Mouse (Mus musculus) fibroblast of lung, adult 2 months (primary cell): ENCODE measurements around the gene Olfr887.

Experiments used
- DNase-seq: peaks from one replicate; pipeline ENCODE4 v3.0.0-alpha.2; 2011; ENCODE audit warnings: low read depth

Olfr887 gene

GRCm38 (mm10) chr9:38083772-38084171 is at the start of gene Olfr887:
Gene Olfr887 (plus strand): TSS chr9:38084072.
- no peak for DNase-seq

- no peak for DNase-seq
These were observed 37.6 kb upstream of the Olfr887 start, which contains the start of gene Olfr884 for GRCm38 (mm10) chr9:38046255-38046654. Gene Olfr884 (plus strand): TSS chr9:38046555.

GRCm38 (mm10) chr9:38061022-38061421 is 22.9 kb upstream of the Olfr887 start, which contains the start of gene Olfr885:
Gene Olfr885 (plus strand): TSS chr9:38061322.
- DNase-seq: no peak

GRCm38 (mm10) chr9:38107828-38108227 is 24.0 kb downstream of the Olfr887 start, which contains the start of gene Olfr888:
Gene Olfr888 (plus strand): TSS chr9:38108128.
- DNase-seq: no peak

- no peak for DNase-seq
These were observed 31.0 kb downstream of the Olfr887 start, which contains the start of gene Olfr889 for GRCm38 (mm10) chr9:38114898-38115297. Gene Olfr889 (plus strand): TSS chr9:38115198.
